Mouse (Mus musculus): ENCODE measurements at regions not wholly inside any gene's neighbourhood (a gene's known extent, or its start where the extent isn't known, plus 50 kb on each side); places are given as distances from the start of the nearest gene placed in this dataset.

- no peak for TF ChIP-seq CTCF (IDR thresholded peaks at IDR 0.05; ENCODE audit: borderline replicate concordance, insufficient read depth, low read depth, low read length)
- no peak for TF ChIP-seq POLR2A (IDR thresholded peaks at IDR 0.05; ENCODE audit: borderline replicate concordance, insufficient read depth, low read length)
Measured at GRCm38 (mm10) chr1:186342391-186342790, 225.3 kb upstream of the Lyplal1 start.

All from cerebellum, adult 2 months (tissue).